Mouse (Mus musculus) macrophage (primary cell): ENCODE results near the gene Luzp1. TPM values are rescaled to one million over a fixed set of nuclear protein-coding genes. Genes with fewer than 3 reads are reported as not detected.
A peak's percentile ranks its signal among the peaks of the same experiment; 100 is the strongest.

Experiments
- H3K27ac ChIP-seq: fragments of 350-480 bp; formaldehyde crosslinking; 2 replicates; pipeline ENCODE4 v1.9.0; 2021
- H3K36me3 ChIP-seq: fragments of 350-480 bp; formaldehyde crosslinking; 2 replicates; pipeline ENCODE4 v1.9.0; 2021; ENCODE audit errors: inconsistent target
- H3K4me3 ChIP-seq: fragments of 350-480 bp; formaldehyde crosslinking; 2 replicates; pipeline ENCODE4 v1.9.0; 2021; ENCODE audit errors: inconsistent target
- H3K79me2 ChIP-seq: fragments of 350-480 bp; formaldehyde crosslinking; 2 replicates; pipeline ENCODE4 v1.9.0; 2021; ENCODE audit errors: inconsistent target
- WGBS: methylation state at CpG from one replicate; pipeline ENCODE4 v1.1.7; 2026; ENCODE audit warnings: inconsistent platforms; ENCODE audit not compliant: missing documents; 5-methylcytosine and 5-hydroxymethylcytosine counted together
- polyA plus RNA-seq: library from polyadenylated mRNA; stranded (reverse); fragments of 250-400 nt; gene quantifications from 3 replicates; pipeline ENCODE4 v1.2.4, GENCODE M21; 2018; ENCODE audit warnings: inconsistent platforms

Luzp1 gene
- polyA plus RNA-seq, 1 experiment from 2014 or later = 13.1 TPM

GRCm38 (mm10) chr4:136598268-136598876, 128.8 kb downstream of the Luzp1 start:
- no peak overlapping the region for H3K27ac ChIP-seq
- peaks cover 87% of the 10 kb centered on the region for H3K79me2 ChIP-seq
- no peaks in the 10 kb centered on the region for H3K36me3 ChIP-seq
- 78% methylated on average over 7 of the region's 7 CpGs for WGBS
- H3K4me3 ChIP-seq = no peak overlapping the region

GRCm38 (mm10) chr4:136599869-136600268, 130.3 kb downstream of the Luzp1 start:
- 97% methylated on average over 3 of the region's 3 CpGs for WGBS
- H3K4me3 ChIP-seq = no peak overlapping the region
- peaks cover 72% of the 10 kb centered on the region for H3K79me2 ChIP-seq
- H3K36me3 ChIP-seq = no peaks in the 10 kb centered on the region
- H3K27ac ChIP-seq = no peak overlapping the region

GRCm38 (mm10) chr4:136600536-136600935, 131.0 kb downstream of the Luzp1 start:
- peaks cover 65% of the 10 kb centered on the region for H3K79me2 ChIP-seq
- no peak overlapping the region for H3K27ac ChIP-seq
- H3K4me3 ChIP-seq = no peak overlapping the region
- H3K36me3 ChIP-seq = no peaks in the 10 kb centered on the region
- 94% methylated on average over 2 of the region's 2 CpGs for WGBS

DNA sequence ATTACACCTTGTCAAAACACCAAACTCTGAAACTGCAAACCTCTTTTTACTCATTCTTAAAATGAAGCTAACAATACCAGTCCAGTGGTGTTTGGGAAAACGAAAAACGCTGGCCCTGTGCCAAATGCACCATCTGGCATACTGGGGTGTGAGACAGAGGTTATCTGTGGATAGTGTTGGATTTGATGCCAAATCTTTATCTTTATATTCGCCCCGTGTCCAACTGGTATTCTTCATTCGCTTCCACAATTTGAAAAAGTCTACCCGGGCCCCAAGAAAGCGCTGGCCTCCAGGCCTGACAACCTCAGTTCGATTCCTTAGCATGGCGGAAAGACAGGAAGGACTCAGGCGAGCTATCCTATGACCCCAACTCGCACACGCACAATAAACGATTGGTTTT, 131.9 kb downstream of the Luzp1 start:
- WGBS = 1% methylated on average over 13 of the region's 13 CpGs
- H3K79me2 ChIP-seq = peaks cover 56% of the 10 kb centered on the region
- H3K36me3 ChIP-seq = no peaks in the 10 kb centered on the region
- H3K27ac ChIP-seq = 0 out of 2 replicates have a peak overlapping the region, but pooled peaks have one; percentile 17
- H3K4me3 ChIP-seq = peak overlapping the region; percentile 76

GRCm38 (mm10) chr4:136602018-136602554, 132.5 kb downstream of the Luzp1 start:
- Histone ChIP-seq H3K36me3 (no peaks in the 10 kb centered on the region), H3K27ac (0 out of 2 replicates have a peak overlapping the region, but pooled peaks have one; percentile 17), H3K79me2 (peaks cover 49% of the 10 kb centered on the region), H3K4me3 (peak overlapping the region; percentile 76)
- WGBS = under 1% methylated on average over 64 of the region's 68 CpGs

DNA sequence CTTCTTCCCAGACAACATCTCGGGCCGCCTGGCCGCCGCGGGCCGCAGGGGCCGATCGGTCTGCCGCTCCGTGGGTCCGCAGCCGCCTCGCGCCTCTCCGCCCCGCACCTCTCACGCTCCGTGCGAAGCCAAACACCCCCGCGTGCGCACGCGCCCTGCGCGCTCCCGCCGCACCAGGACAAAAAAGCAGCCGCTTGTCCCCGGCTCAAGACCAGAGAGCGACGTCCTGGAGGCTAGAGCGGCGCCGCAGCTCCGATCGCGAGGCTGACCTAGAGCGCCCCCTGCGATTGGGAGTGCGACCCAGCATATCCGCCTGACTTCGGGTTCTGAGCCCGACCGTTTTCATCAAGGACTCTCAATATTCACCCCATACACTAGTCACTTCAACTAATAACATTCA, 133.0 kb downstream of the Luzp1 start, which contains the start of gene Kdm1a:
Gene Kdm1a, minus strand, starts transcription at position 156 of the 400 bp plus-strand sequence.
- Histone ChIP-seq H3K36me3 (no peaks in the 10 kb centered on the region), H3K4me3 (peak within 1 kb of the TSS; percentile 76), H3K79me2 (peaks cover 45% of the 10 kb centered on the region), H3K27ac (0 out of 2 replicates have a peak within 1 kb of the TSS, but pooled peaks have one; percentile 17)
- WGBS = under 1% methylated on average over 45 of the region's 45 CpGs

Other genes starting within 250 kb of the Luzp1 start
- not detected in 3 replicates for gene Tcea3, start 222.0 kb upstream of the Luzp1 start, polyA plus RNA-seq
- gene Zfp46, start 185.1 kb upstream of the Luzp1 start, polyA plus RNA-seq = 6.8 to 8.2 TPM (median 7.8 TPM) in 3 replicates
- gene Hnrnpr, start 158.8 kb upstream of the Luzp1 start, polyA plus RNA-seq = 38.7 to 76.3 TPM (median 63.8 TPM) in 3 replicates
- not detected in 3 replicates for gene Htr1d, start 46.2 kb upstream of the Luzp1 start, polyA plus RNA-seq
- gene 6030445D17Rik, start 7.5 kb upstream of the Luzp1 start, polyA plus RNA-seq = 0.13 TPM in 1 of 3 replicates, not detected in the others
- 24.0 to 31.4 TPM (median 26.0 TPM) in 3 replicates for gene Kdm1a, start 133.0 kb downstream of the Luzp1 start, polyA plus RNA-seq
- not detected in 3 replicates for gene Tex46, start 140.7 kb downstream of the Luzp1 start, polyA plus RNA-seq
- not detected in 3 replicates for gene Lactbl1, start 152.9 kb downstream of the Luzp1 start, polyA plus RNA-seq